Mouse (Mus musculus): ENCODE data around the gene Rnaset2b. TPM values are rescaled to one million over a fixed set of nuclear protein-coding genes. Genes with fewer than 3 reads are reported as not detected.
"Not testable (repeated sequence)": the region's sequence is repeated elsewhere in the genome, so short reads cannot be mapped to it uniquely, and the experiment has no call there.

Rnaset2b gene
- polyA plus RNA-seq, 1 experiment from 2014 or later, result 87.4 TPM

- not testable (repeated sequence) for H3K27ac ChIP-seq (replicated peaks); H3K4me3 ChIP-seq (replicated peaks); H3K9me3 ChIP-seq (replicated peaks); H3K9ac ChIP-seq (replicated peaks); ATAC-seq (ENCODE audit: low FRiP score); H3K27me3 ChIP-seq (replicated peaks); H3K4me1 ChIP-seq; H3K36me3 ChIP-seq; H3K4me2 ChIP-seq
- WGBS, result 75% methylated on average over 3 of the region's 6 CpGs
Observed at GRCm38 (mm10) chr17:6962339-6962738, 8.1 kb upstream of the Rnaset2b start.

- not testable (repeated sequence) for H3K36me3 ChIP-seq; H3K27ac ChIP-seq (replicated peaks); H3K4me3 ChIP-seq (replicated peaks); H3K9ac ChIP-seq (replicated peaks); H3K27me3 ChIP-seq (replicated peaks); ATAC-seq (ENCODE audit: low FRiP score); H3K4me1 ChIP-seq; H3K4me2 ChIP-seq; H3K9me3 ChIP-seq (replicated peaks)
- WGBS, result 75% methylated on average over 4 of the region's 4 CpGs
Observed at GRCm38 (mm10) chr17:6962936-6963335, 7.5 kb upstream of the Rnaset2b start.

GRCm38 (mm10) chr17:6965364-6965763, 5.1 kb upstream of the Rnaset2b start:
- H3K27ac ChIP-seq (replicated peaks); H3K9me3 ChIP-seq (replicated peaks); H3K4me2 ChIP-seq; ATAC-seq (ENCODE audit: low FRiP score); H3K9ac ChIP-seq (replicated peaks); H3K4me1 ChIP-seq; H3K36me3 ChIP-seq; H3K27me3 ChIP-seq (replicated peaks); H3K4me3 ChIP-seq (replicated peaks): not testable (repeated sequence)
- WGBS, result 14% methylated on average over 6 of the region's 6 CpGs

GRCm38 (mm10) chr17:6967673-6968072, 2.8 kb upstream of the Rnaset2b start:
- not testable (repeated sequence) for H3K9ac ChIP-seq (replicated peaks); H3K4me2 ChIP-seq; H3K9me3 ChIP-seq (replicated peaks); H3K27me3 ChIP-seq (replicated peaks); ATAC-seq (ENCODE audit: low FRiP score); H3K27ac ChIP-seq (replicated peaks); H3K4me3 ChIP-seq (replicated peaks); H3K4me1 ChIP-seq; H3K36me3 ChIP-seq
- WGBS, result no CpG with 5 or more reads among the region's 1 CpGs

- not testable (repeated sequence) for H3K4me1 ChIP-seq; H3K9ac ChIP-seq (replicated peaks); H3K9me3 ChIP-seq (replicated peaks); H3K4me2 ChIP-seq; H3K36me3 ChIP-seq; H3K27ac ChIP-seq (replicated peaks); ATAC-seq (ENCODE audit: low FRiP score); H3K4me3 ChIP-seq (replicated peaks); H3K27me3 ChIP-seq (replicated peaks)
- 93% methylated on average over 8 of the region's 8 CpGs for WGBS
Observed at GRCm38 (mm10) chr17:6971238-6971637, 804 bp downstream of the Rnaset2b start.

- H3K27me3 ChIP-seq (replicated peaks); H3K27ac ChIP-seq (replicated peaks); H3K4me1 ChIP-seq; H3K4me3 ChIP-seq (replicated peaks); H3K4me2 ChIP-seq; H3K9me3 ChIP-seq (replicated peaks); H3K36me3 ChIP-seq; H3K9ac ChIP-seq (replicated peaks); ATAC-seq (ENCODE audit: low FRiP score): not testable (repeated sequence)
- WGBS, result 64% methylated on average over 4 of the region's 4 CpGs
Observed at GRCm38 (mm10) chr17:6972836-6973396, 2.5 kb downstream of the Rnaset2b start.

- WGBS, result 59% methylated on average over 3 of the region's 3 CpGs
- H3K9ac ChIP-seq (replicated peaks); H3K36me3 ChIP-seq; H3K9me3 ChIP-seq (replicated peaks); H3K4me3 ChIP-seq (replicated peaks); ATAC-seq (ENCODE audit: low FRiP score); H3K4me1 ChIP-seq; H3K4me2 ChIP-seq; H3K27ac ChIP-seq (replicated peaks); H3K27me3 ChIP-seq (replicated peaks): not testable (repeated sequence)
Observed at GRCm38 (mm10) chr17:6974985-6975384, 4.6 kb downstream of the Rnaset2b start.

GRCm38 (mm10) chr17:6978287-6979248, 8.1 kb downstream of the Rnaset2b start, which contains the start of gene Gm49721:
Gene Gm49721, plus strand, starts transcription at chr17:6978904.
- H3K27ac ChIP-seq (replicated peaks); H3K9me3 ChIP-seq (replicated peaks); H3K27me3 ChIP-seq (replicated peaks); H3K4me1 ChIP-seq; H3K36me3 ChIP-seq: not testable (repeated sequence)
- WGBS, result 1% methylated on average over 49 of the region's 68 CpGs
- Histone ChIP-seq H3K9ac (replicated peaks) (peak within 1 kb of the TSS; percentile 51), H3K4me2 (peak within 1 kb of the TSS; percentile 68), H3K4me3 (replicated peaks) (peak within 1 kb of the TSS; percentile 52)
- peak; percentile 97 for ATAC-seq (ENCODE audit: low FRiP score)

- not testable (repeated sequence) for H3K27me3 ChIP-seq (replicated peaks); H3K9me3 ChIP-seq (replicated peaks); H3K9ac ChIP-seq (replicated peaks); ATAC-seq (ENCODE audit: low FRiP score); H3K27ac ChIP-seq (replicated peaks); H3K4me1 ChIP-seq; H3K36me3 ChIP-seq
- WGBS, result 13% methylated on average over 5 of the region's 5 CpGs
- H3K4me2 ChIP-seq, result peak overlapping the region; percentile 68
- peak overlapping the region; percentile 52 for H3K4me3 ChIP-seq (replicated peaks)
Observed at GRCm38 (mm10) chr17:6979380-6979779, 8.9 kb downstream of the Rnaset2b start.

- not testable (repeated sequence) for H3K9ac ChIP-seq (replicated peaks); H3K27ac ChIP-seq (replicated peaks); H3K36me3 ChIP-seq; H3K4me3 ChIP-seq (replicated peaks); H3K4me1 ChIP-seq; H3K4me2 ChIP-seq; ATAC-seq (ENCODE audit: low FRiP score); H3K27me3 ChIP-seq (replicated peaks); H3K9me3 ChIP-seq (replicated peaks)
- WGBS, result 90% methylated on average over 5 of the region's 8 CpGs
Observed at GRCm38 (mm10) chr17:6980144-6980543, 9.7 kb downstream of the Rnaset2b start.

- not testable (repeated sequence) for H3K27me3 ChIP-seq (replicated peaks); H3K36me3 ChIP-seq; ATAC-seq (ENCODE audit: low FRiP score); H3K9ac ChIP-seq (replicated peaks); H3K27ac ChIP-seq (replicated peaks); H3K9me3 ChIP-seq (replicated peaks); H3K4me1 ChIP-seq; H3K4me2 ChIP-seq; H3K4me3 ChIP-seq (replicated peaks)
- WGBS, result 97% methylated on average over 1 of the region's 1 CpGs
Observed at GRCm38 (mm10) chr17:6986118-6986517, 15.7 kb downstream of the Rnaset2b start.

- not testable (repeated sequence) for H3K9me3 ChIP-seq (replicated peaks); H3K4me2 ChIP-seq; H3K27ac ChIP-seq (replicated peaks); H3K27me3 ChIP-seq (replicated peaks); ATAC-seq (ENCODE audit: low FRiP score); H3K4me1 ChIP-seq; H3K9ac ChIP-seq (replicated peaks); H3K4me3 ChIP-seq (replicated peaks); H3K36me3 ChIP-seq
- WGBS, result no CpG with 5 or more reads among the region's 6 CpGs
Observed at GRCm38 (mm10) chr17:6995504-6995903, 25.1 kb downstream of the Rnaset2b start.
